ENCODE assay signal across 13 mouse cellular contexts in genomic region chr6:84208589-84208988, GRCm38 (mm10).
"Had no signal": no experiment of that assay in that cellular context is flagged by ENCODE, and none has a peak within 500 bp of the region (broad histone marks: within the 10 kb centered on the region; RNA-seq: fewer than 3 reads in every experiment).

No protein-coding gene starts in this region.

- DNase-seq: lung, adult 18-20 months; lung, embryonic 14.5 days; lung, postnatal 10 days; lung, postnatal 4 days; right cerebral cortex, postnatal 14 days; thymus, adult 2 months; thymus, postnatal 36 days had no signal

- H3K27ac ChIP-seq: midbrain, embryonic 13.5 days; midbrain, embryonic 15.5 days; neural tube, embryonic 12.5 days; stomach, embryonic 15.5 days; stomach, postnatal 0 days had no signal

- H3K27me3 ChIP-seq: midbrain, embryonic 13.5 days; midbrain, embryonic 15.5 days; neural tube, embryonic 12.5 days; stomach, embryonic 15.5 days had no signal

- H3K4me3 ChIP-seq: megakaryocyte, embryonic 14.5 days; midbrain, embryonic 13.5 days; midbrain, embryonic 15.5 days; neural tube, embryonic 12.5 days; stomach, embryonic 15.5 days had no signal

- H3K4me1 ChIP-seq: megakaryocyte, embryonic 14.5 days; midbrain, embryonic 13.5 days; midbrain, embryonic 15.5 days; neural tube, embryonic 12.5 days; stomach, embryonic 15.5 days had no signal

- ATAC-seq: midbrain, embryonic 13.5 days; midbrain, embryonic 15.5 days had no signal

- H3K9ac ChIP-seq: lung, embryonic 14.5 days; midbrain, embryonic 13.5 days; midbrain, embryonic 15.5 days; neural tube, embryonic 12.5 days; stomach, embryonic 15.5 days had no signal

- H3K36me3 ChIP-seq: midbrain, embryonic 13.5 days; midbrain, embryonic 15.5 days; neural tube, embryonic 12.5 days; stomach, embryonic 15.5 days had no signal
